In genomic region chr19:60891934-60892547, GRCm38 (mm10) we compare ENCODE assay signal across 8 mouse cellular contexts. TPM values are rescaled to one million over a fixed set of nuclear protein-coding genes. Genes with fewer than 3 reads are reported as not detected.
A peak's percentile ranks its signal among the peaks of the same experiment; 100 is the strongest.
DNase-seq lines count a peak whose midpoint lies in the region; ATAC-seq lines count a peak whose summit lies in the region.

No protein-coding gene starts in this region.

- no peaks in the 10 kb centered on the region for H3K4me1 ChIP-seq in embryonic facial prominence, embryonic 11.5 days (ENCODE audit: control insufficient read depth, insufficient read depth, low read length)
- peaks cover 22% of the 10 kb centered on the region for H3K4me1 ChIP-seq in heart, embryonic 12.5 days (replicated peaks)
- peaks cover 19% of the 10 kb centered on the region for H3K4me1 ChIP-seq in kidney, embryonic 16.5 days (ENCODE audit: insufficient read depth, low read length)
- peaks cover 42% of the 10 kb centered on the region for H3K4me1 ChIP-seq in liver, embryonic 15.5 days (replicated peaks)
- peaks cover 27% of the 10 kb centered on the region for H3K4me1 ChIP-seq in neural tube, embryonic 13.5 days (replicated peaks)

- ATAC-seq in CD4-positive, CD25-positive, alpha-beta regulatory T cell, adult 4 months, result peak; percentile 26
- ATAC-seq in embryonic facial prominence, embryonic 11.5 days (replicated peaks; ENCODE audit: insufficient number of reproducible peaks, low FRiP score, low TSS enrichment, low read depth), result no peak
- ATAC-seq in heart, embryonic 12.5 days (ENCODE audit: insufficient number of reproducible peaks, low FRiP score), result no peak
- ATAC-seq in kidney, embryonic 16.5 days (ENCODE audit: low FRiP score, low TSS enrichment), result no peak
- no peak for ATAC-seq in liver, embryonic 15.5 days (ENCODE audit: insufficient read depth)
- no peak for ATAC-seq in neural tube, embryonic 13.5 days (ENCODE audit: low read depth)

- no peak overlapping the region for H3K9ac ChIP-seq in embryonic facial prominence, embryonic 11.5 days (replicated peaks; ENCODE audit: low read length)
- no peak overlapping the region for H3K9ac ChIP-seq in heart, embryonic 12.5 days
- H3K9ac ChIP-seq in kidney, embryonic 16.5 days (replicated peaks; ENCODE audit: low read length), result no peak overlapping the region
- H3K9ac ChIP-seq in liver, embryonic 15.5 days, result no peak overlapping the region
- peak overlapping the region; percentile 88; the same call in 1 of the 2 replicates for H3K9ac ChIP-seq in neural tube, embryonic 13.5 days

- no peaks in the 10 kb centered on the region for H3K36me3 ChIP-seq in embryonic facial prominence, embryonic 11.5 days (replicated peaks; ENCODE audit: control insufficient read depth, insufficient read depth, low read depth, low read length)
- no peaks in the 10 kb centered on the region for H3K36me3 ChIP-seq in heart, embryonic 12.5 days
- H3K36me3 ChIP-seq in kidney, embryonic 16.5 days (ENCODE audit: insufficient read depth, low read length), result no peaks in the 10 kb centered on the region
- H3K36me3 ChIP-seq in liver, embryonic 15.5 days (replicated peaks), result no peaks in the 10 kb centered on the region
- H3K36me3 ChIP-seq in neural tube, embryonic 13.5 days, result no peaks in the 10 kb centered on the region

- no peak overlapping the region for H3K27ac ChIP-seq in embryonic facial prominence, embryonic 11.5 days (replicated peaks; ENCODE audit: low read depth, low read length)
- H3K27ac ChIP-seq in heart, embryonic 12.5 days (ENCODE audit: poor library complexity, severe bottlenecking), result no peak overlapping the region
- H3K27ac ChIP-seq in kidney, embryonic 16.5 days (ENCODE audit: low read length), result no peak overlapping the region
- no peak overlapping the region for H3K27ac ChIP-seq in liver, embryonic 15.5 days (replicated peaks)
- no peak overlapping the region for H3K27ac ChIP-seq in neural tube, embryonic 13.5 days (replicated peaks)

- no peak overlapping the region for H3K4me3 ChIP-seq in embryonic facial prominence, embryonic 11.5 days (ENCODE audit: low read depth, low read length)
- H3K4me3 ChIP-seq in heart, embryonic 12.5 days, result peak overlapping the region; percentile 92
- H3K4me3 ChIP-seq in kidney, embryonic 16.5 days (ENCODE audit: low read length), result peak overlapping the region; percentile 86; the same call in 1 of the 2 replicates
- 0 out of 2 replicates have a peak overlapping the region, but pooled peaks have one; percentile 1 for H3K4me3 ChIP-seq in liver, embryonic 15.5 days (replicated peaks)
- H3K4me3 ChIP-seq in neural tube, embryonic 13.5 days, result peak overlapping the region; percentile 76

- WGBS in embryonic facial prominence, embryonic 11.5 days, result 41% methylated on average over 1 of the region's 1 CpGs
- 36% methylated on average over 1 of the region's 1 CpGs for WGBS in heart, embryonic 12.5 days
- 36% methylated on average over 1 of the region's 1 CpGs for WGBS in kidney, embryonic 16.5 days
- 24% methylated on average over 1 of the region's 1 CpGs for WGBS in liver, embryonic 15.5 days (ENCODE audit: insufficient replicate concordance)
- 11% methylated on average over 1 of the region's 1 CpGs for WGBS in neural tube, embryonic 13.5 days

- no peak overlapping the region for H3K4me2 ChIP-seq in embryonic facial prominence, embryonic 11.5 days (ENCODE audit: low read depth, low read length)
- H3K4me2 ChIP-seq in heart, embryonic 12.5 days, result peak overlapping the region; percentile 80
- peak overlapping the region; percentile 89 for H3K4me2 ChIP-seq in kidney, embryonic 16.5 days (replicated peaks; ENCODE audit: low read depth, low read length)
- H3K4me2 ChIP-seq in liver, embryonic 15.5 days, result peak overlapping the region; percentile 96
- peak overlapping the region; percentile 76 for H3K4me2 ChIP-seq in neural tube, embryonic 13.5 days

- no peaks in the 10 kb centered on the region for H3K9me3 ChIP-seq in embryonic facial prominence, embryonic 11.5 days (replicated peaks; ENCODE audit: control insufficient read depth, low read length)
- H3K9me3 ChIP-seq in heart, embryonic 12.5 days (replicated peaks), result no peaks in the 10 kb centered on the region
- no peaks in the 10 kb centered on the region for H3K9me3 ChIP-seq in kidney, embryonic 16.5 days (ENCODE audit: low read length)
- H3K9me3 ChIP-seq in liver, embryonic 15.5 days (replicated peaks), result no peaks in the 10 kb centered on the region
- H3K9me3 ChIP-seq in neural tube, embryonic 13.5 days, result no peaks in the 10 kb centered on the region

- no peaks in the 10 kb centered on the region for H3K27me3 ChIP-seq in embryonic facial prominence, embryonic 11.5 days (ENCODE audit: control insufficient read depth, insufficient read depth, low read length)
- H3K27me3 ChIP-seq in heart, embryonic 12.5 days (replicated peaks), result no peaks in the 10 kb centered on the region
- H3K27me3 ChIP-seq in kidney, embryonic 16.5 days (ENCODE audit: insufficient read depth, low read length), result no peaks in the 10 kb centered on the region
- H3K27me3 ChIP-seq in liver, embryonic 15.5 days, result peaks cover 17% of the 10 kb centered on the region; the same call in 1 of the 2 replicates
- H3K27me3 ChIP-seq in neural tube, embryonic 13.5 days, result no peaks in the 10 kb centered on the region

- DNase-seq in adrenal gland, adult 8-10 months, result peak; percentile 41
- peak; percentile 74 for DNase-seq in embryonic facial prominence, embryonic 11.5 days (ENCODE audit: low spot score)
- DNase-seq in thymus, postnatal 0 days (ENCODE audit: low spot score), result peak; percentile 62

RNA-seq across cellular contexts. Expression of gene Grk5, which starts 2.5 kb away (rescaled TPM):
- polyA plus RNA-seq in CD4-positive, CD25-positive, alpha-beta regulatory T cell, adult 4 months (2017; shearing (Covaris generic)), result 1 to 10 TPM; 1.8 to 2.5 TPM
- 10 to 100 TPM; 25.4 to 74.3 (median 41.9) TPM for total RNA-seq in adrenal gland, adult 8-10 months (2022)
- polyA plus RNA-seq in embryonic facial prominence, embryonic 11.5 days (2014; fragmentation: Nextera tagmentation; extraction: Ambion mirVana), result 2.1 and 2.8 TPM in 2 replicates
- polyA plus RNA-seq in heart, embryonic 12.5 days (2016; fragmentation: Nextera tagmentation; extraction: Ambion mirVana), result 4.7 and 5.1 TPM in 2 replicates
- polyA plus RNA-seq in kidney, embryonic 16.5 days (2015; fragmentation: Nextera tagmentation; extraction: Ambion mirVana), result 2.7 TPM in 2 replicates
- 0.41 and 0.47 TPM in 2 replicates for polyA plus RNA-seq in liver, embryonic 15.5 days (2015; fragmentation: Nextera tagmentation; extraction: Ambion mirVana)
- 2.7 and 2.9 TPM in 2 replicates for polyA plus RNA-seq in neural tube, embryonic 13.5 days (2015; fragmentation: Nextera tagmentation; extraction: Ambion mirVana)
- 2.6 and 2.8 TPM in 2 replicates for polyA plus RNA-seq in thymus, postnatal 0 days (2015; fragmentation: Nextera tagmentation; extraction: Ambion mirVana)

RNA-seq across cellular contexts. Expression of gene Prdx3, which starts 17.7 kb away (rescaled TPM):
- 100 to 1,000 TPM; 119 to 123 TPM for polyA plus RNA-seq in CD4-positive, CD25-positive, alpha-beta regulatory T cell, adult 4 months (2017; shearing (Covaris generic))
- total RNA-seq in adrenal gland, adult 8-10 months (2022), result 1,000 to 10,000 TPM in 1 of 4 experiments, 100 to 1,000 TPM in 3; 669 to 1,028 (median 803) TPM
- polyA plus RNA-seq in embryonic facial prominence, embryonic 11.5 days (2014; fragmentation: Nextera tagmentation; extraction: Ambion mirVana), result 114 and 125 TPM in 2 replicates
- polyA plus RNA-seq in heart, embryonic 12.5 days (2016; fragmentation: Nextera tagmentation; extraction: Ambion mirVana), result 176 TPM in 2 replicates
- 136 and 150 TPM in 2 replicates for polyA plus RNA-seq in kidney, embryonic 16.5 days (2015; fragmentation: Nextera tagmentation; extraction: Ambion mirVana)
- 341 TPM in 2 replicates for polyA plus RNA-seq in liver, embryonic 15.5 days (2015; fragmentation: Nextera tagmentation; extraction: Ambion mirVana)
- 105 and 112 TPM in 2 replicates for polyA plus RNA-seq in neural tube, embryonic 13.5 days (2015; fragmentation: Nextera tagmentation; extraction: Ambion mirVana)
- polyA plus RNA-seq in thymus, postnatal 0 days (2015; fragmentation: Nextera tagmentation; extraction: Ambion mirVana), result 120 and 131 TPM in 2 replicates

RNA-seq across cellular contexts. Expression of gene Sfxn4, which starts 30.8 kb away (rescaled TPM):
- polyA plus RNA-seq in CD4-positive, CD25-positive, alpha-beta regulatory T cell, adult 4 months (2017; shearing (Covaris generic)), result 1 to 10 TPM; 3.9 to 4.6 TPM
- total RNA-seq in adrenal gland, adult 8-10 months (2022), result 10 to 100 TPM in 2 of 4 experiments, 1 to 10 TPM in 2; 6.7 to 12.5 (median 9.6) TPM
- polyA plus RNA-seq in embryonic facial prominence, embryonic 11.5 days (2014; fragmentation: Nextera tagmentation; extraction: Ambion mirVana), result 14.0 and 15.1 TPM in 2 replicates
- polyA plus RNA-seq in heart, embryonic 12.5 days (2016; fragmentation: Nextera tagmentation; extraction: Ambion mirVana), result 7.2 and 7.4 TPM in 2 replicates
- polyA plus RNA-seq in kidney, embryonic 16.5 days (2015; fragmentation: Nextera tagmentation; extraction: Ambion mirVana), result 8.6 and 8.9 TPM in 2 replicates
- 0.62 and 1.1 TPM in 2 replicates for polyA plus RNA-seq in liver, embryonic 15.5 days (2015; fragmentation: Nextera tagmentation; extraction: Ambion mirVana)
- polyA plus RNA-seq in neural tube, embryonic 13.5 days (2015; fragmentation: Nextera tagmentation; extraction: Ambion mirVana), result 13.4 and 14.0 TPM in 2 replicates
- 4.0 and 4.3 TPM in 2 replicates for polyA plus RNA-seq in thymus, postnatal 0 days (2015; fragmentation: Nextera tagmentation; extraction: Ambion mirVana)
